Mouse (Mus musculus) midbrain, postnatal 0 days (tissue): ENCODE measurements around the gene Dkk1. TPM values are rescaled to one million over a fixed set of nuclear protein-coding genes. Genes with fewer than 3 reads are reported as not detected.
"Not testable (repeated sequence)": the region's sequence is repeated elsewhere in the genome, so short reads cannot be mapped to it uniquely, and the experiment has no call there.

ENCODE experiments used
- ATAC-seq: fragments of 200-750 bp; cut with Nextera tagmentation; 2 replicates; pipeline ENCODE4 v1.8.0; 2017; ENCODE audit warnings: moderate number of reproducible peaks, mild to moderate bottlenecking, moderate TSS enrichment, moderate library complexity; ENCODE audit not compliant: low FRiP score
- DNase-seq: peaks from one replicate; pipeline ENCODE4 v3.0.0-alpha.2; 2015; ENCODE audit warnings: low spot score
- H3K27ac ChIP-seq: fragments of 300-500 bp; sonication (generic); 2 replicates; pipeline ENCODE4 v1.5.1; 2014; ENCODE audit warnings: low read depth, mild to moderate bottlenecking, low read length, mixed read lengths
- H3K27me3 ChIP-seq: fragments of 300-500 bp; sonication (generic); 2 replicates; pipeline ENCODE4 v1.6.1; 2014; ENCODE audit warnings: low read length, control low read depth, mixed read lengths; ENCODE audit not compliant: insufficient read depth
- H3K36me3 ChIP-seq: fragments of 300-500 bp; sonication (generic); 2 replicates; pipeline ENCODE4 v1.6.1; 2014; ENCODE audit warnings: low read length, control low read depth, mixed read lengths; ENCODE audit not compliant: insufficient read depth
- H3K4me1 ChIP-seq: fragments of 300-500 bp; sonication (generic); 2 replicates; pipeline ENCODE4 v1.6.1; 2014; ENCODE audit warnings: mild to moderate bottlenecking, control low read depth, antibody characterized with exemption, low read length, mixed read lengths; ENCODE audit not compliant: insufficient read depth
- H3K4me2 ChIP-seq: fragments of 300-500 bp; sonication (generic); 2 replicates; pipeline ENCODE4 v1.6.1; 2014; ENCODE audit warnings: low read depth, mild to moderate bottlenecking, low read length, mixed read lengths; ENCODE audit not compliant: poor library complexity, severe bottlenecking
- H3K4me3 ChIP-seq: fragments of 300-500 bp; sonication (generic); 2 replicates; pipeline ENCODE4 v1.5.1; 2014; ENCODE audit warnings: low read depth, mild to moderate bottlenecking, low read length, moderate library complexity
- H3K9ac ChIP-seq: fragments of 300-500 bp; sonication (generic); replicated peaks from 2 replicates; pipeline ENCODE4 v1.6.1; 2014; ENCODE audit warnings: mild to moderate bottlenecking, low read length, moderate library complexity, mixed read lengths; ENCODE audit not compliant: poor library complexity, severe bottlenecking
- H3K9me3 ChIP-seq: fragments of 300-500 bp; sonication (generic); 2 replicates; pipeline ENCODE4 v1.6.1; 2016; ENCODE audit warnings: low read length, control low read depth
- CTCF ChIP-seq: IDR thresholded peaks from 2 replicates; pipeline ENCODE4 v1.5.1; 2016; ENCODE audit warnings: antibody characterized with exemption, mild to moderate bottlenecking
- WGBS: fragments of 180-500 bp; shearing (Covaris S2); extraction: QIAGEN DNeasy Blood & Tissue Kit; methylation state at CpG from one replicate; pipeline ENCODE4 v1.1.7; 2014; 5-methylcytosine and 5-hydroxymethylcytosine counted together
- polyA plus RNA-seq: library from polyadenylated mRNA; unstranded; fragments of >200 nt; fragmentation: Nextera tagmentation; extraction: Ambion mirVana; gene quantifications from 2 replicates; pipeline ENCODE4 v1.2.1, GENCODE M21; 2015
- total RNA-seq: library from RNA; depleted of rRNA; stranded (reverse); fragments of >200 nt; gene quantifications from 2 replicates; pipeline ENCODE4 v1.2.3, GENCODE M21; 2014

Gene Dkk1
- total and polyA plus RNA-seq, 2 experiments from 2014 or later = 0.33 to 0.49 TPM

- peak; percentile 49 for TF ChIP-seq CTCF
- H3K4me1 ChIP-seq = no peaks in the 10 kb centered on the region
- no peak overlapping the region for H3K27ac ChIP-seq
- 8% methylated on average over 4 of the region's 4 CpGs for WGBS
- no peak for ATAC-seq
- no peaks in the 10 kb centered on the region for H3K36me3 ChIP-seq
- no peak overlapping the region for H3K9ac ChIP-seq
- no peak for DNase-seq
- H3K4me2 ChIP-seq = no peak overlapping the region
- no peak overlapping the region for H3K4me3 ChIP-seq
- H3K27me3 ChIP-seq = peaks cover 8% of the 10 kb centered on the region
- no peaks in the 10 kb centered on the region for H3K9me3 ChIP-seq
Measured at GRCm38 (mm10) chr19:30553740-30554139, 4.3 kb upstream of the Dkk1 start.

GRCm38 (mm10) chr19:30552260-30552659 lies 2.8 kb upstream of the Dkk1 start:
- no peak overlapping the region for H3K9ac ChIP-seq
- WGBS = 74% methylated on average over 8 of the region's 8 CpGs
- H3K9me3 ChIP-seq = no peaks in the 10 kb centered on the region
- H3K4me3 ChIP-seq = no peak overlapping the region
- no peaks in the 10 kb centered on the region for H3K4me1 ChIP-seq
- H3K4me2 ChIP-seq = no peak overlapping the region
- ATAC-seq (no peak), DNase-seq (no peak)
- H3K36me3 ChIP-seq = no peaks in the 10 kb centered on the region
- no peak overlapping the region for H3K27ac ChIP-seq
- peaks cover 21% of the 10 kb centered on the region for H3K27me3 ChIP-seq
- TF ChIP-seq CTCF = no peak

GRCm38 (mm10) chr19:30549854-30550647 lies 586 bp upstream of the Dkk1 start:
- 0 out of 2 replicates have a peak overlapping the region, but pooled peaks have one; percentile 24 for H3K9ac ChIP-seq
- 1% methylated on average over 17 of the region's 17 CpGs for WGBS
- peaks cover 21% of the 10 kb centered on the region for H3K27me3 ChIP-seq
- no peaks in the 10 kb centered on the region for H3K9me3 ChIP-seq
- H3K4me3 ChIP-seq = peak overlapping the region; percentile 37
- H3K4me1 ChIP-seq = no peaks in the 10 kb centered on the region
- no peak overlapping the region for H3K27ac ChIP-seq
- H3K4me2 ChIP-seq = peak overlapping the region; percentile 74
- H3K36me3 ChIP-seq = no peaks in the 10 kb centered on the region
- TF ChIP-seq CTCF = no peak
- no peak for DNase-seq
- peak; percentile 5; the same call in 1 of the 2 replicates for ATAC-seq

- TF ChIP-seq CTCF = peak; percentile 44; the same call in 1 of the 2 replicates
- Histone ChIP-seq H3K9ac (no peak overlapping the region), H3K9me3 (no peaks in the 10 kb centered on the region), H3K36me3 (no peaks in the 10 kb centered on the region), H3K4me2 (peak overlapping the region; percentile 74), H3K27ac (no peak overlapping the region), H3K4me3 (peak overlapping the region; percentile 37), H3K4me1 (no peaks in the 10 kb centered on the region), H3K27me3 (peaks cover 21% of the 10 kb centered on the region)
- ATAC-seq = no peak; the same call in 1 of the 2 replicates
- WGBS = under 1% methylated on average over 23 of the region's 23 CpGs
- peak; percentile 11 for DNase-seq
Measured at GRCm38 (mm10) chr19:30548411-30549043, 938 bp downstream of the Dkk1 start.

DNA sequence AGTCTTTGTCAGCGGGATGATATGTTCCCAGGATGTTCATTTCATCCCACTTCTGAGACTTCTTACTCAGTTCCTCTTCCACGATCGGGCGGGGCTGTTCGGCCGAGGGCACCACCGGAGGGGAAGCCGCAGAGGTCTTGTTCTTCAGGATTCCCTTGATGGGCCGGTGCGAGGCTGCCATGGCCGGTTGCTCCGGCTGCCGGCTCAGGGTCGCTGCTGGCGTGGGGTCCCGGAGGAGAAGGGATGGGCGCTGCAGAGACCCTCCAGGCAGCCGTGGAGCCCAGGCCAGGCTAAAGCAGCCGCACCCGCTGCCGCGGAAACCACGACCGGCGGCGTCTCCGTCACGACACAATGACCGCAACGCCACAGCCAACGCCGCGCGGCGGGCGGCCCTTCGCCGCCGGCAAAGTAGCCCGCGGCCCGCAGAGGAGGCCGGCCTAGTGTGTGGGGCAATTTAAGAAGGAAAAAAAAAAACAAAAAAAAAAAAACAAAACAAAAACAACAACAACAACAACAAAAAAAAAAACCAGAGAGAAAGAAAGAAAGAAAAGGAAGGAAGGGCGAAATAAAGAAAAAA lies 10.0 kb downstream of the Dkk1 start:
- peak overlapping the region; percentile 40 for H3K4me3 ChIP-seq
- ATAC-seq, H3K36me3 ChIP-seq, H3K4me1 ChIP-seq, H3K27ac ChIP-seq, H3K27me3 ChIP-seq, H3K9me3 ChIP-seq, DNase-seq: not testable (repeated sequence)
- peak overlapping the region; percentile 66 for H3K4me2 ChIP-seq
- WGBS = 1% methylated on average over 41 of the region's 44 CpGs
- peak overlapping the region; percentile 48; the same call in 1 of the 2 replicates for H3K9ac ChIP-seq

GRCm38 (mm10) chr19:30516771-30517170 lies 32.7 kb downstream of the Dkk1 start:
- TF ChIP-seq CTCF = no peak
- H3K4me3 ChIP-seq = no peak overlapping the region
- H3K4me1 ChIP-seq = no peaks in the 10 kb centered on the region
- H3K9ac ChIP-seq = no peak overlapping the region
- no peak overlapping the region for H3K4me2 ChIP-seq
- DNase-seq (no peak), ATAC-seq (no peak)
- H3K36me3 ChIP-seq = no peaks in the 10 kb centered on the region
- H3K27ac ChIP-seq = no peak overlapping the region
- WGBS = 74% methylated on average over 6 of the region's 6 CpGs
- H3K27me3 ChIP-seq = no peaks in the 10 kb centered on the region
- H3K9me3 ChIP-seq = no peaks in the 10 kb centered on the region
